Mouse (Mus musculus) cerebellum, adult 2 months (tissue): ENCODE measurements around the gene Map3k3.

Experiments used
- CTCF ChIP-seq: fragments of 200-500 bp; IDR thresholded peaks from 2 replicates; pipeline ENCODE4 v1.5.1; 2011; ENCODE audit warnings: low read depth, mild to moderate bottlenecking, control low read depth, low read length, moderate library complexity, borderline replicate concordance; ENCODE audit not compliant: insufficient read depth
- POLR2A ChIP-seq: fragments of 200-500 bp; IDR thresholded peaks from 2 replicates; pipeline ENCODE4 v1.6.1; 2011; ENCODE audit warnings: low read length, control low read depth, borderline replicate concordance; ENCODE audit not compliant: insufficient read depth

DNA sequence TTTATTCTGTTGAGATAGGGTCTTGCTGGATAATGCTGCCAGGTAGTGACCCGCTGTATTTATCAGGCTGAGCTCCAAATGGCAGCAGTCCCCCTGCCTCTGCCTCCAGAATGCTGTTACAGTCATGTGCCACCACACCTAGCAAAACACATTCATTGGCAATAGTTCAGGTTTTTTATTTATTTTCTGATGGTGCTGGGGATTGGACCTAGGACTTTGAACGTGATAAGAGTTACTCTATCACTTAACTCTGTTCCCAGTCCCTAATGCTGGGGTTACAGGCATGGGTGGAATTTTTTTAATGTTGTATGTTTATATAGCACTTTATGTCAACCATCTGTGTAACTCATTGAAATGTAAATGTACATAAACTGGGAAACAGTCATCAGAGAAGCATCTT lies 30.5 kb upstream of the Map3k3 start:
- TF ChIP-seq CTCF: no peak
- TF ChIP-seq POLR2A: no peak
